Mouse (Mus musculus) heart, embryonic 16.5 days (tissue): ENCODE data around the gene Mylk. TPM values are rescaled to one million over a fixed set of nuclear protein-coding genes. Genes with fewer than 3 reads are reported as not detected.

Source experiments
- ATAC-seq: fragments of 200-750 bp; cut with Nextera tagmentation; replicated peaks from 2 replicates; pipeline ENCODE4 v1.8.0; 2017; ENCODE audit warnings: moderate number of reproducible peaks; ENCODE audit not compliant: insufficient read depth, low FRiP score; ENCODE audit errors: extremely low read depth
- H3K27ac ChIP-seq: fragments of 300-500 bp; sonication (generic); 2 replicates; pipeline ENCODE4 v1.5.1; 2014; ENCODE audit warnings: mild to moderate bottlenecking, low read length, control low read depth, moderate library complexity
- H3K27me3 ChIP-seq: fragments of 300-500 bp; sonication (generic); 2 replicates; pipeline ENCODE4 v1.6.1; 2014; ENCODE audit warnings: low read length, mixed read lengths; ENCODE audit not compliant: control insufficient read depth, insufficient read depth
- H3K36me3 ChIP-seq: fragments of 300-500 bp; sonication (generic); 2 replicates; pipeline ENCODE4 v1.6.1; 2014; ENCODE audit not compliant: control insufficient read depth, insufficient read depth
- H3K4me1 ChIP-seq: fragments of 300-500 bp; sonication (generic); 2 replicates; pipeline ENCODE4 v1.6.1; 2014; ENCODE audit warnings: low read length, mixed read lengths; ENCODE audit not compliant: control insufficient read depth, insufficient read depth
- H3K4me2 ChIP-seq: fragments of 300-500 bp; sonication (generic); 2 replicates; pipeline ENCODE4 v1.6.1; 2014; ENCODE audit warnings: low read depth, mild to moderate bottlenecking, control low read depth, low read length
- H3K4me3 ChIP-seq: fragments of 300-500 bp; sonication (generic); 2 replicates; pipeline ENCODE4 v1.5.1; 2014; ENCODE audit warnings: mild to moderate bottlenecking, control low read depth, low read length
- H3K9ac ChIP-seq: fragments of 300-500 bp; sonication (generic); 2 replicates; pipeline ENCODE4 v1.6.1; 2014; ENCODE audit warnings: low read length, control low read depth
- H3K9me3 ChIP-seq: fragments of 300-500 bp; sonication (generic); replicated peaks from 2 replicates; pipeline ENCODE4 v1.6.1; 2016; ENCODE audit warnings: low read length; ENCODE audit not compliant: control insufficient read depth
- WGBS: fragments of 180-500 bp; shearing (Covaris S2); extraction: QIAGEN DNeasy Blood & Tissue Kit; methylation state at CpG from one replicate; pipeline ENCODE4 v1.1.7; 2014; 5-methylcytosine and 5-hydroxymethylcytosine counted together
- polyA plus RNA-seq: library from polyadenylated mRNA; unstranded; fragments of >200 nt; fragmentation: Nextera tagmentation; extraction: Ambion mirVana; gene quantifications from 2 replicates; pipeline ENCODE4 v1.2.1, GENCODE M21; 2015

The Mylk gene
- polyA plus RNA-seq, 1 experiment from 2014 or later, result 14.2 TPM

- no peaks in the 10 kb centered on the region for H3K9me3 ChIP-seq
- 0 out of 2 replicates have a peak, but pooled peaks have one; percentile 14 for ATAC-seq
- H3K9ac ChIP-seq, result no peak overlapping the region
- H3K27me3 ChIP-seq, result no peaks in the 10 kb centered on the region
- H3K36me3 ChIP-seq, result no peaks in the 10 kb centered on the region
- H3K27ac ChIP-seq, result no peak overlapping the region
- peaks cover 3% of the 10 kb centered on the region; the same call in 1 of the 2 replicates for H3K4me1 ChIP-seq
- no peak overlapping the region for H3K4me2 ChIP-seq
- no peak overlapping the region for H3K4me3 ChIP-seq
- 43% methylated on average over 3 of the region's 3 CpGs for WGBS
Measured at GRCm38 (mm10) chr16:34847638-34848037, 102.6 kb downstream of the Mylk start.

- H3K4me3 ChIP-seq, result no peak overlapping the region
- no peaks in the 10 kb centered on the region for H3K9me3 ChIP-seq
- H3K4me1 ChIP-seq, result no peaks in the 10 kb centered on the region
- no peak overlapping the region for H3K9ac ChIP-seq
- 62% methylated on average over 7 of the region's 7 CpGs for WGBS
- ATAC-seq, result no peak
- no peak overlapping the region for H3K27ac ChIP-seq
- H3K4me2 ChIP-seq, result no peak overlapping the region
- no peaks in the 10 kb centered on the region for H3K27me3 ChIP-seq
- H3K36me3 ChIP-seq, result no peaks in the 10 kb centered on the region
Measured at GRCm38 (mm10) chr16:34854066-34854465, 109.1 kb downstream of the Mylk start.

GRCm38 (mm10) chr16:34855136-34855535 is 110.1 kb downstream of the Mylk start:
- WGBS, result 71% methylated on average over 6 of the region's 6 CpGs
- H3K4me3 ChIP-seq, result no peak overlapping the region
- H3K27me3 ChIP-seq, result no peaks in the 10 kb centered on the region
- no peaks in the 10 kb centered on the region for H3K36me3 ChIP-seq
- no peak for ATAC-seq
- no peak overlapping the region for H3K4me2 ChIP-seq
- H3K9me3 ChIP-seq, result no peaks in the 10 kb centered on the region
- no peak overlapping the region for H3K27ac ChIP-seq
- no peaks in the 10 kb centered on the region for H3K4me1 ChIP-seq
- no peak overlapping the region for H3K9ac ChIP-seq

GRCm38 (mm10) chr16:34855751-34856150 is 110.7 kb downstream of the Mylk start:
- WGBS, result 72% methylated on average over 2 of the region's 2 CpGs
- Histone ChIP-seq H3K4me2 (no peak overlapping the region), H3K36me3 (no peaks in the 10 kb centered on the region), H3K9me3 (no peaks in the 10 kb centered on the region), H3K4me1 (no peaks in the 10 kb centered on the region), H3K27me3 (no peaks in the 10 kb centered on the region), H3K9ac (no peak overlapping the region), H3K27ac (no peak overlapping the region), H3K4me3 (no peak overlapping the region)
- no peak for ATAC-seq

- WGBS, result 61% methylated on average over 5 of the region's 5 CpGs
- no peaks in the 10 kb centered on the region for H3K9me3 ChIP-seq
- ATAC-seq, result no peak
Measured at GRCm38 (mm10) chr16:34857631-34858030, 112.6 kb downstream of the Mylk start.

GRCm38 (mm10) chr16:34860761-34861160 is 115.8 kb downstream of the Mylk start:
- Histone ChIP-seq H3K36me3 (no peaks in the 10 kb centered on the region), H3K9me3 (no peaks in the 10 kb centered on the region), H3K27me3 (no peaks in the 10 kb centered on the region), H3K4me1 (peaks cover 7% of the 10 kb centered on the region; the same call in 1 of the 2 replicates), H3K9ac (no peak overlapping the region), H3K27ac (no peak overlapping the region), H3K4me2 (no peak overlapping the region), H3K4me3 (no peak overlapping the region)
- ATAC-seq, result no peak
- 87% methylated on average over 3 of the region's 3 CpGs for WGBS

More at GRCm38 (mm10) chr16:34857631-34858030, 112.6 kb downstream of the Mylk start:
- Histone ChIP-seq H3K9ac (no peak overlapping the region), H3K4me2 (no peak overlapping the region), H3K4me3 (no peak overlapping the region), H3K27me3 (no peaks in the 10 kb centered on the region), H3K4me1 (peaks cover 7% of the 10 kb centered on the region; the same call in 1 of the 2 replicates), H3K27ac (no peak overlapping the region), H3K36me3 (no peaks in the 10 kb centered on the region)

- 28% methylated on average over 10 of the region's 10 CpGs for WGBS
- Histone ChIP-seq H3K9ac (no peak overlapping the region), H3K4me1 (peaks cover 7% of the 10 kb centered on the region; the same call in 1 of the 2 replicates), H3K27me3 (no peaks in the 10 kb centered on the region), H3K9me3 (no peaks in the 10 kb centered on the region), H3K4me2 (no peak overlapping the region), H3K36me3 (no peaks in the 10 kb centered on the region), H3K27ac (no peak overlapping the region), H3K4me3 (no peak overlapping the region)
- ATAC-seq, result peak; percentile 32; the same call in 1 of the 2 replicates
Measured at GRCm38 (mm10) chr16:34861744-34862365, 116.8 kb downstream of the Mylk start.

GRCm38 (mm10) chr16:34865373-34865772 is 120.4 kb downstream of the Mylk start:
- H3K27ac ChIP-seq, result no peak overlapping the region
- H3K27me3 ChIP-seq, result no peaks in the 10 kb centered on the region
- H3K4me1 ChIP-seq, result peaks cover 7% of the 10 kb centered on the region; the same call in 1 of the 2 replicates

GRCm38 (mm10) chr16:34867217-34867616 is 122.2 kb downstream of the Mylk start:
- Histone ChIP-seq H3K4me2 (no peak overlapping the region), H3K27ac (no peak overlapping the region), H3K9ac (no peak overlapping the region), H3K36me3 (no peaks in the 10 kb centered on the region), H3K9me3 (no peaks in the 10 kb centered on the region), H3K4me3 (no peak overlapping the region), H3K4me1 (no peaks in the 10 kb centered on the region; the same call in 1 of the 2 replicates), H3K27me3 (no peaks in the 10 kb centered on the region)
- WGBS, result 90% methylated on average over 2 of the region's 2 CpGs
- no peak for ATAC-seq

More at GRCm38 (mm10) chr16:34865373-34865772, 120.4 kb downstream of the Mylk start:
- Histone ChIP-seq H3K4me3 (no peak overlapping the region), H3K9ac (no peak overlapping the region), H3K9me3 (no peaks in the 10 kb centered on the region), H3K36me3 (no peaks in the 10 kb centered on the region), H3K4me2 (no peak overlapping the region)
- 62% methylated on average over 4 of the region's 4 CpGs for WGBS
- ATAC-seq, result no peak
